Mouse (Mus musculus) CH12.LX (cell line): Measurements from ENCODE around the gene Sfxn2. TPM values are rescaled to one million over a fixed set of nuclear protein-coding genes. Genes with fewer than 3 reads are reported as not detected.

Source experiments
- DNase-seq: peaks from one replicate; pipeline ENCODE4 v3.0.0-alpha.2; 2013; ENCODE audit errors: extremely low read depth
- H3K27ac ChIP-seq: 2 replicates; pipeline ENCODE4 v1.5.1; 2012; ENCODE audit warnings: low read depth, mild to moderate bottlenecking, control low read depth, moderate library complexity; ENCODE audit not compliant: insufficient read depth
- H3K27me3 ChIP-seq: replicated peaks from 2 replicates; pipeline ENCODE3; 2012; ENCODE audit warnings: inconsistent platforms
- H3K36me3 ChIP-seq, 2 experiments: replicated peaks in 1 of 2; 2 replicates each; pipeline versions ENCODE3 to v1.6.1; 2012; ENCODE audit warnings: inconsistent platforms in 1 of 2, low read length in 1 of 2, mild to moderate bottlenecking in 1 of 2, mixed read lengths in 1 of 2, moderate library complexity in 1 of 2; ENCODE audit not compliant: control insufficient read depth in 1 of 2, insufficient read depth in 1 of 2
- H3K4me1 ChIP-seq, 2 experiments: 2 replicates each; pipeline ENCODE4 v1.6.1; 2012; ENCODE audit warnings: inconsistent platforms in 1 of 2, moderate library complexity in 1 of 2; ENCODE audit not compliant: insufficient read depth in 2 of 2, control insufficient read depth in 1 of 2
- H3K4me2 ChIP-seq: 2 replicates; pipeline ENCODE4 v1.6.1; 2012; ENCODE audit warnings: low read depth, mild to moderate bottlenecking, control low read depth; ENCODE audit not compliant: poor library complexity, insufficient read depth, severe bottlenecking
- H3K4me3 ChIP-seq, 3 experiments: fragments of 150-350 bp in 1 of 3; sonication (generic) in 1 of 3; replicated peaks in 1 of 3; 2 replicates each; pipeline versions ENCODE3 to v1.5.1; 2011 to 2012; ENCODE audit warnings: low read depth in 2 of 3, low read length in 2 of 3, mild to moderate bottlenecking in 2 of 3, moderate library complexity in 2 of 3, control low read depth in 1 of 3, improper control_type of control experiment in 1 of 3, inconsistent platforms in 1 of 3, mixed read lengths in 1 of 3; ENCODE audit not compliant: poor library complexity in 1 of 3
- H3K79me2 ChIP-seq: replicated peaks from 2 replicates; pipeline ENCODE4 v1.6.1; 2012; ENCODE audit warnings: mild to moderate bottlenecking, moderate library complexity; ENCODE audit not compliant: control insufficient read depth, poor library complexity, insufficient read depth, severe bottlenecking; ENCODE audit errors: extremely low read depth
- H3K9ac ChIP-seq: 2 replicates; pipeline ENCODE4 v1.6.1; 2012; ENCODE audit warnings: low read depth, mild to moderate bottlenecking, control low read depth, moderate library complexity; ENCODE audit not compliant: insufficient read depth
- H3K9me3 ChIP-seq: replicated peaks from 2 replicates; pipeline ENCODE3; 2012; ENCODE audit warnings: low read length, inconsistent platforms, mixed read lengths
- BHLHE40 ChIP-seq: IDR thresholded peaks from 2 replicates; pipeline ENCODE4 v1.6.1; 2011; ENCODE audit warnings: mild to moderate bottlenecking, low read depth, low read length, improper control_type of control experiment
- CHD1 ChIP-seq: IDR thresholded peaks from 2 replicates; pipeline ENCODE4 v1.6.1; 2012; ENCODE audit warnings: low read depth, low read length, improper control_type of control experiment, inconsistent platforms
- CHD2 ChIP-seq: IDR thresholded peaks from 2 replicates; pipeline ENCODE4 v1.6.1; 2011; ENCODE audit warnings: low read length, improper control_type of control experiment
- CTCF ChIP-seq, 2 experiments: IDR thresholded peaks in 1 of 2; conservative IDR thresholded peaks in 1 of 2; 2 replicates each; pipeline ENCODE4 v1.5.1; 2011 to 2012; ENCODE audit warnings: low read depth in 2 of 2, low read length in 2 of 2, improper control_type of control experiment in 1 of 2, inconsistent platforms in 1 of 2, mild to moderate bottlenecking in 1 of 2, moderate library complexity in 1 of 2
- E2F4 ChIP-seq: IDR thresholded peaks from 2 replicates; pipeline ENCODE4 v1.6.1; 2011; ENCODE audit warnings: low read depth, low read length, improper control_type of control experiment; ENCODE audit not compliant: insufficient replicate concordance
- ELF1 ChIP-seq: IDR thresholded peaks from 2 replicates; pipeline ENCODE4 v1.6.1; 2014; ENCODE audit warnings: low read depth, mild to moderate bottlenecking, inconsistent platforms, low read length, improper control_type of control experiment
- EP300 ChIP-seq: IDR thresholded peaks from 2 replicates; pipeline ENCODE4 v1.6.1; 2011; ENCODE audit warnings: low read length, improper control_type of control experiment
- ETS1 ChIP-seq: conservative IDR thresholded peaks from 2 replicates; pipeline ENCODE4 v1.6.1; 2012; ENCODE audit warnings: low read depth, mild to moderate bottlenecking, inconsistent platforms, low read length, improper control_type of control experiment, moderate library complexity
- GABPA ChIP-seq: IDR thresholded peaks from 2 replicates; pipeline ENCODE4 v1.6.1; 2012; ENCODE audit warnings: low read depth, low read length, improper control_type of control experiment, inconsistent platforms; ENCODE audit not compliant: insufficient replicate concordance
- HCFC1 ChIP-seq: IDR thresholded peaks from 2 replicates; pipeline ENCODE4 v1.6.1; 2012; ENCODE audit warnings: low read depth, mild to moderate bottlenecking, inconsistent platforms, low read length, improper control_type of control experiment
- IRF4 ChIP-seq: IDR thresholded peaks from 2 replicates; pipeline ENCODE4 v1.6.1; 2014; ENCODE audit warnings: low read depth, mild to moderate bottlenecking, inconsistent platforms, low read length, improper control_type of control experiment
- JUN ChIP-seq: IDR thresholded peaks from 2 replicates; pipeline ENCODE4 v1.6.1; 2011; ENCODE audit warnings: low read depth, mild to moderate bottlenecking, low read length, improper control_type of control experiment, moderate library complexity; ENCODE audit not compliant: insufficient read depth
- JUND ChIP-seq: conservative IDR thresholded peaks from 2 replicates; pipeline ENCODE4 v1.6.1; 2011; ENCODE audit warnings: low read depth, low read length, improper control_type of control experiment
- KAT2A ChIP-seq: IDR thresholded peaks from 2 replicates; pipeline ENCODE4 v1.6.1; 2012; ENCODE audit warnings: low read length, improper control_type of control experiment, inconsistent platforms; ENCODE audit not compliant: insufficient replicate concordance
- MAFK ChIP-seq: IDR thresholded peaks from 2 replicates; pipeline ENCODE4 v1.6.1; 2011; ENCODE audit warnings: low read length, improper control_type of control experiment; ENCODE audit not compliant: insufficient replicate concordance
- MAX ChIP-seq: IDR thresholded peaks from 2 replicates; pipeline ENCODE4 v1.6.1; 2011; ENCODE audit warnings: low read length, improper control_type of control experiment
- MAZ ChIP-seq: IDR thresholded peaks from 2 replicates; pipeline ENCODE4 v1.6.1; 2012; ENCODE audit warnings: low read depth, mild to moderate bottlenecking, inconsistent platforms, low read length, improper control_type of control experiment, moderate library complexity
- MEF2A ChIP-seq: IDR thresholded peaks from 2 replicates; pipeline ENCODE4 v1.6.1; 2014; ENCODE audit warnings: low read depth, mild to moderate bottlenecking, inconsistent platforms, low read length, improper control_type of control experiment, borderline replicate concordance
- MXI1 ChIP-seq: IDR thresholded peaks from 2 replicates; pipeline ENCODE4 v1.6.1; 2011; ENCODE audit warnings: mild to moderate bottlenecking, low read depth, low read length, improper control_type of control experiment
- MYC ChIP-seq: IDR thresholded peaks from 2 replicates; pipeline ENCODE4 v1.6.1; 2011; ENCODE audit warnings: low read depth, mild to moderate bottlenecking, improper control_type of control experiment, low read length
- NELFE ChIP-seq: IDR thresholded peaks from 2 replicates; pipeline ENCODE4 v1.6.1; 2011; ENCODE audit warnings: low read depth, low read length, improper control_type of control experiment
- NRF1 ChIP-seq: IDR thresholded peaks from 2 replicates; pipeline ENCODE4 v1.6.1; 2014; ENCODE audit warnings: low read depth, mild to moderate bottlenecking, inconsistent platforms, low read length, improper control_type of control experiment, moderate library complexity
- PAX5 ChIP-seq: IDR thresholded peaks from 2 replicates; pipeline ENCODE4 v1.6.1; 2012; ENCODE audit warnings: low read length, inconsistent platforms, mixed read lengths
- POLR2A ChIP-seq: IDR thresholded peaks from 2 replicates; pipeline ENCODE4 v1.6.1; 2011; ENCODE audit warnings: low read depth, mild to moderate bottlenecking, improper control_type of control experiment, low read length
- POLR2AphosphoS2 ChIP-seq: IDR thresholded peaks from 2 replicates; pipeline ENCODE4 v1.6.1; 2011; ENCODE audit warnings: low read depth, low read length, improper control_type of control experiment
- RAD21 ChIP-seq: IDR thresholded peaks from 2 replicates; pipeline ENCODE4 v1.6.1; 2011; ENCODE audit warnings: low read depth, mild to moderate bottlenecking, low read length, improper control_type of control experiment, moderate library complexity
- RCOR1 ChIP-seq: conservative IDR thresholded peaks from 2 replicates; pipeline ENCODE4 v1.6.1; 2012; ENCODE audit warnings: low read depth, mild to moderate bottlenecking, inconsistent platforms, low read length, improper control_type of control experiment
- SIN3A ChIP-seq: IDR thresholded peaks from 2 replicates; pipeline ENCODE4 v1.6.1; 2012; ENCODE audit warnings: low read length, improper control_type of control experiment, inconsistent platforms
- SMC3 ChIP-seq: IDR thresholded peaks from 2 replicates; pipeline ENCODE4 v1.6.1; 2011; ENCODE audit warnings: low read depth, low read length, improper control_type of control experiment
- TBP ChIP-seq: conservative IDR thresholded peaks from 2 replicates; pipeline ENCODE4 v1.6.1; 2011; ENCODE audit warnings: low read depth, low read length, improper control_type of control experiment
- TCF12 ChIP-seq: IDR thresholded peaks from 2 replicates; pipeline ENCODE4 v1.6.1; 2014; ENCODE audit warnings: low read depth, mild to moderate bottlenecking, inconsistent platforms, low read length, improper control_type of control experiment
- UBTF ChIP-seq: IDR thresholded peaks from 2 replicates; pipeline ENCODE4 v1.6.1; 2012; ENCODE audit warnings: low read depth, mild to moderate bottlenecking, inconsistent platforms, low read length, improper control_type of control experiment, moderate library complexity
- USF1 ChIP-seq: IDR thresholded peaks from 2 replicates; pipeline ENCODE4 v1.6.1; 2014; ENCODE audit warnings: low read depth, mild to moderate bottlenecking, inconsistent platforms, low read length, improper control_type of control experiment
- USF2 ChIP-seq: conservative IDR thresholded peaks from 2 replicates; pipeline ENCODE4 v1.6.1; 2011; ENCODE audit warnings: low read depth, low read length, improper control_type of control experiment
- ZC3H11A ChIP-seq: IDR thresholded peaks from 2 replicates; pipeline ENCODE4 v1.6.1; 2012; ENCODE audit warnings: low read depth, mild to moderate bottlenecking, inconsistent platforms, low read length, improper control_type of control experiment
- ZKSCAN1 ChIP-seq: IDR thresholded peaks from 2 replicates; pipeline ENCODE4 v1.6.1; 2012; ENCODE audit warnings: low read depth, inconsistent platforms, low read length, improper control_type of control experiment, borderline replicate concordance
- ZMIZ1 ChIP-seq: IDR thresholded peaks from 2 replicates; pipeline ENCODE4 v1.6.1; 2012; ENCODE audit warnings: low read depth, mild to moderate bottlenecking, inconsistent platforms, low read length, improper control_type of control experiment
- ZNF384 ChIP-seq: IDR thresholded peaks from 2 replicates; pipeline ENCODE4 v1.6.1; 2012; ENCODE audit warnings: low read depth, low read length, improper control_type of control experiment, inconsistent platforms
- dilution Hi-C: fragments of 300-500 bp; cut with MboI; formaldehyde crosslinking; loops from 2 replicates; pipeline ENCODE4 v1.14.3; 2020; ENCODE audit warnings: low sequenced_read_pairs; ENCODE audit not compliant: extremely low pct_unique_long_range_greater_than_20kb, extremely low pct_ligation_motif_present
- in situ Hi-C: fragments of 300-500 bp; cut with MboI; formaldehyde crosslinking; loops from 3 replicates; pipeline ENCODE4 v1.14.3; 2019; ENCODE audit warnings: low sequenced_read_pairs, low pct_ligation_motif_present, low pct_unique_long_range_greater_than_20kb, mixed read lengths
- polyA plus RNA-seq: library from polyadenylated mRNA; unstranded; fragments of >175 nt; gene quantifications from 2 replicates; pipeline ENCODE4 v1.2.1, GENCODE M21; 2012; ENCODE audit warnings: low read depth; ENCODE audit not compliant: insufficient read length
- total RNA-seq, 2 experiments: library from RNA; depleted of rRNA; stranded (reverse); fragments of 300-350 nt in 1 of 2; fragments of >200 nt in 1 of 2; gene quantifications; 2 replicates each; pipeline ENCODE4 v1.2.3; 2012 to 2014

The Sfxn2 gene
- total and polyA plus RNA-seq, 3 experiments, result 5.9 to 11.1 (median 8.5) TPM

- H3K4me1 ChIP-seq, result peaks cover 8 to 31% of the 10 kb centered on the region in 2 experiments
- in situ Hi-C loops, result no loop called here
- peak; percentile 74 for DNase-seq
- no peaks in the 10 kb centered on the region for H3K27me3 ChIP-seq
- no peak overlapping the region for H3K4me2 ChIP-seq
- no peak for TF ChIP-seq MAZ
- no peak for TF ChIP-seq KAT2A
- TF ChIP-seq ZNF384, result no peak
- no peak for TF ChIP-seq GABPA
- TF ChIP-seq POLR2AphosphoS2, result no peak
- 0 out of 2 replicates have a peak, but pooled peaks have one; percentile 20 for TF ChIP-seq POLR2A
- TF ChIP-seq USF1, result no peak
- no peak for TF ChIP-seq TCF12
- TF ChIP-seq MXI1, result peak; percentile 71; the same call in 1 of the 2 replicates
- no peak for TF ChIP-seq JUN
- no peak for TF ChIP-seq ZMIZ1
- TF ChIP-seq CHD1, result no peak
- no peak for TF ChIP-seq E2F4
- TF ChIP-seq ELF1, result no peak
- no peak for TF ChIP-seq ZC3H11A
- peak; percentile 81 for TF ChIP-seq MAX
- peak; percentile 55 for TF ChIP-seq RAD21
- TF ChIP-seq JUND, result no peak
- no peak for TF ChIP-seq RCOR1
- TF ChIP-seq ETS1, result no peak
- TF ChIP-seq EP300, result no peak
- no peak for TF ChIP-seq UBTF
- TF ChIP-seq HCFC1, result no peak
- TF ChIP-seq CTCF (conservative IDR thresholded peaks at IDR 0.05 in 1 of 2, IDR thresholded peaks at IDR 0.05 in 1 of 2; ENCODE audit: low read depth in 2 of 2, low read length in 2 of 2), result peak; percentile 30 to 95
- TF ChIP-seq ZKSCAN1, result no peak
- TF ChIP-seq IRF4, result peak; percentile 19; the same call in 1 of the 2 replicates
- TF ChIP-seq CHD2, result no peak
- TF ChIP-seq NELFE, result no peak
- no peak for TF ChIP-seq PAX5
- peak; percentile 69 for TF ChIP-seq SMC3
- no peak for TF ChIP-seq SIN3A
- no peak for TF ChIP-seq MEF2A
- no peak for TF ChIP-seq BHLHE40
- TF ChIP-seq MAFK, result no peak; the same call in 1 of the 2 replicates
- no peak for TF ChIP-seq TBP
- peak; percentile 99 for TF ChIP-seq MYC
- no peak for TF ChIP-seq NRF1
- TF ChIP-seq USF2, result no peak
- TF ChIP-seq, all 38 proteins: peak for 8
- Histone ChIP-seq H3K9ac (no peak overlapping the region), H3K36me3 (peaks cover under 1 to 9% of the 10 kb centered on the region in 2 experiments), H3K79me2 (no peaks in the 10 kb centered on the region), H3K9me3 (no peaks in the 10 kb centered on the region), H3K27ac (no peak overlapping the region), H3K4me3 (no peak overlapping the region)
- dilution Hi-C loops, result no loop called here
Observed at GRCm38 (mm10) chr19:46562132-46562531, 11.0 kb upstream of the Sfxn2 start.
